Mouse (Mus musculus) C2C12 (cell line): ENCODE measurements around the gene Gfod1. TPM values are rescaled to one million over a fixed set of nuclear protein-coding genes. Genes with fewer than 3 reads are reported as not detected.

Source experiments
- H3K27me3 ChIP-seq: one replicate; pipeline ENCODE4 v1.6.1; 2011; ENCODE audit not compliant: control insufficient read depth, insufficient read depth, insufficient read length
- H3K36me3 ChIP-seq: one replicate; pipeline ENCODE4 v1.6.1; 2011; ENCODE audit not compliant: control insufficient read depth, insufficient read depth
- H3K4me3 ChIP-seq: one replicate; pipeline ENCODE4 v1.5.1; 2011; ENCODE audit warnings: mild to moderate bottlenecking, control low read depth; ENCODE audit not compliant: poor library complexity, insufficient read depth, severe bottlenecking
- H3K79me2 ChIP-seq: one replicate; pipeline ENCODE4 v1.6.1; 2011; ENCODE audit not compliant: control insufficient read depth, insufficient read depth
- H3K79me3 ChIP-seq: one replicate; pipeline ENCODE4 v1.6.1; 2011; ENCODE audit warnings: low read depth, control low read depth
- H3ac ChIP-seq: one replicate; pipeline ENCODE3; 2011; ENCODE audit warnings: low read depth; ENCODE audit not compliant: control insufficient read depth, insufficient read length
- CEBPB ChIP-seq: IDR thresholded peaks from one replicate; pipeline ENCODE4 v1.6.1; 2011; ENCODE audit warnings: low read depth, mild to moderate bottlenecking, control low read depth, moderate library complexity
- CTCF ChIP-seq: IDR thresholded peaks from one replicate; pipeline ENCODE4 v1.5.1; 2011; ENCODE audit not compliant: control insufficient read depth, insufficient read depth, insufficient read length
- FOSL1 ChIP-seq: IDR thresholded peaks from one replicate; pipeline ENCODE4 v1.8.0; 2011; ENCODE audit warnings: mild to moderate bottlenecking, low read length; ENCODE audit not compliant: poor library complexity, insufficient read depth, severe bottlenecking
- MAX ChIP-seq: IDR thresholded peaks from one replicate; pipeline ENCODE4 v1.6.1; 2011; ENCODE audit warnings: mild to moderate bottlenecking, control low read depth
- MYOD1 ChIP-seq: IDR thresholded peaks from one replicate; pipeline ENCODE4 v1.6.1; 2011; ENCODE audit warnings: low read depth; ENCODE audit not compliant: control insufficient read depth, insufficient read length
- MYOG ChIP-seq: IDR thresholded peaks from one replicate; pipeline ENCODE4 v1.6.1; 2011; ENCODE audit not compliant: control insufficient read depth, insufficient read length; ENCODE audit errors: extremely low read depth
- USF1 ChIP-seq: IDR thresholded peaks from one replicate; pipeline ENCODE4 v1.6.1; 2011; ENCODE audit warnings: low read depth, mild to moderate bottlenecking, control low read depth, moderate library complexity
- polyA plus RNA-seq: library from polyadenylated mRNA; unstranded; fragments of >200 nt; fragmentation: generic; extraction: Trizol; gene quantifications from one replicate; pipeline ENCODE4 v1.2.1, GENCODE M21; 2012; ENCODE audit warnings: missing spikeins

The Gfod1 gene
- polyA plus RNA-seq, 1 experiment, result 10.3 TPM

- Histone ChIP-seq H3K4me3 (no peak overlapping the region), H3K79me2 (peaks cover 100% of the 10 kb centered on the region), H3K36me3 (no peaks in the 10 kb centered on the region), H3K27me3 (no peaks in the 10 kb centered on the region), H3ac (no peak overlapping the region), H3K79me3 (peaks cover 48% of the 10 kb centered on the region)
- no peak for TF ChIP-seq FOSL1
- no peak for TF ChIP-seq MYOG
- no peak for TF ChIP-seq MYOD1
- TF ChIP-seq MAX, result no peak
Observed at GRCm38 (mm10) chr13:43270220-43270597, 33.8 kb downstream of the Gfod1 start.

DNA sequence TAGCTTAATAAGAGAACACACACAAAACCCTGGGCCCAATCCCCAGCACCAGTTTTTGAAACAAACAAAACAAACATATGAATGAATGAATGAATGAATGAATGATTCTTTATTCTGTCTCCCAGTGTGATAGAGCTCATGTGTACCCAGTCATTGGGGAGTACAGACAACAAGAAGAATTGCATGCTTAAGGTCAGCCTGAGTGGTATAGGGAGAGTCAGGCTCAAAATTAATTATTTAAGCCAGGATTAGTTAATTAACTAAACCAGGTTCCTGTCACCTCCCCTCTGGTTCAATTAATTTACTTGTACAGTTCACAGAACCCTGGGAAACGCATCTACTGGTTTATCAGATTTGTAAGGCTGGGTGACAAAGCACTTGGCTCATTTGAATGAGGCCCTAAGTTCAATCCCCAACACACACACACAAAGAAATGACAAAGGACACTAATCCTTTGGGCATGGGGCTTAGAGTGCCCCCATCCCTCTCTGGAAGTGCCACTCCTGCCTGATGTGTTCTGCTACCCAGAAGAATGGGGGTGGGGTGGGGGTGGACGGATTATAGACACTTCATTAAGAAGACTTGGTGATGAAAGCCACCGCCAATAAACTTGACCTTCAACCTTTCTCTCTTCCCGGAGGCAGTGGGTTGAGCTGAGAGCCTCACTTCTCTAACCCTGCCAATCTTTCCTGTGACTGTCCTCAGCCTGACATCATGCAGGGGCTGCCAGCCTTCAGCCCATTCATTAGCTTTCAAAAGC is 34.3 kb downstream of the Gfod1 start:
- H3K36me3 ChIP-seq, result no peaks in the 10 kb centered on the region
- H3K4me3 ChIP-seq, result no peak overlapping the region
- no peak overlapping the region for H3ac ChIP-seq
- peaks cover 100% of the 10 kb centered on the region for H3K79me2 ChIP-seq
- no peaks in the 10 kb centered on the region for H3K27me3 ChIP-seq
- TF ChIP-seq MYOD1 (no peak), MYOG (no peak), CEBPB (no peak), FOSL1 (no peak), CTCF (no peak), MAX (no peak), USF1 (no peak)
- H3K79me3 ChIP-seq, result peaks cover 47% of the 10 kb centered on the region

- Histone ChIP-seq H3K4me3 (no peak overlapping the region), H3ac (no peak overlapping the region), H3K36me3 (no peaks in the 10 kb centered on the region), H3K27me3 (no peaks in the 10 kb centered on the region), H3K79me3 (peaks cover 46% of the 10 kb centered on the region), H3K79me2 (peaks cover 100% of the 10 kb centered on the region)
- TF ChIP-seq MYOD1, result peak; percentile 65
- no peak for TF ChIP-seq MYOG
Observed at GRCm38 (mm10) chr13:43268539-43269327, 35.2 kb downstream of the Gfod1 start.

GRCm38 (mm10) chr13:43267902-43268301 is 36.1 kb downstream of the Gfod1 start:
- H3K27me3 ChIP-seq, result no peaks in the 10 kb centered on the region
- H3K79me2 ChIP-seq, result peaks cover 98% of the 10 kb centered on the region
- no peaks in the 10 kb centered on the region for H3K36me3 ChIP-seq
- no peak overlapping the region for H3ac ChIP-seq
- TF ChIP-seq FOSL1 (no peak), USF1 (no peak), CEBPB (no peak), CTCF (no peak), MYOD1 (no peak), MAX (no peak), MYOG (no peak)
- H3K4me3 ChIP-seq, result no peak overlapping the region
- H3K79me3 ChIP-seq, result peaks cover 45% of the 10 kb centered on the region

GRCm38 (mm10) chr13:43267216-43267615 is 36.8 kb downstream of the Gfod1 start:
- H3K79me3 ChIP-seq, result peaks cover 40% of the 10 kb centered on the region
- no peak for TF ChIP-seq USF1
- TF ChIP-seq MYOD1, result no peak
- TF ChIP-seq MAX, result no peak
- no peak for TF ChIP-seq CEBPB
- TF ChIP-seq FOSL1, result no peak
- no peak for TF ChIP-seq CTCF

GRCm38 (mm10) chr13:43266333-43266732 is 37.6 kb downstream of the Gfod1 start:
- H3ac ChIP-seq, result no peak overlapping the region
- H3K27me3 ChIP-seq, result no peaks in the 10 kb centered on the region
- TF ChIP-seq FOSL1 (no peak), MYOG (no peak), MAX (no peak), CTCF (no peak), USF1 (no peak), CEBPB (no peak), MYOD1 (no peak)
- peaks cover 86% of the 10 kb centered on the region for H3K79me2 ChIP-seq
- H3K4me3 ChIP-seq, result no peak overlapping the region
- no peaks in the 10 kb centered on the region for H3K36me3 ChIP-seq
- H3K79me3 ChIP-seq, result peaks cover 37% of the 10 kb centered on the region

More at GRCm38 (mm10) chr13:43267216-43267615, 36.8 kb downstream of the Gfod1 start:
- Histone ChIP-seq H3K4me3 (no peak overlapping the region), H3K79me2 (peaks cover 95% of the 10 kb centered on the region), H3K36me3 (no peaks in the 10 kb centered on the region), H3K27me3 (no peaks in the 10 kb centered on the region), H3ac (no peak overlapping the region)
